Mouse (Mus musculus): ENCODE measurements around the gene Efnb2. TPM values are rescaled to one million over a fixed set of nuclear protein-coding genes. Genes with fewer than 3 reads are reported as not detected.

Gene Efnb2
- total and polyA plus RNA-seq, 2 experiments from 2014 or later: 9.6 to 21.0 TPM

DNA sequence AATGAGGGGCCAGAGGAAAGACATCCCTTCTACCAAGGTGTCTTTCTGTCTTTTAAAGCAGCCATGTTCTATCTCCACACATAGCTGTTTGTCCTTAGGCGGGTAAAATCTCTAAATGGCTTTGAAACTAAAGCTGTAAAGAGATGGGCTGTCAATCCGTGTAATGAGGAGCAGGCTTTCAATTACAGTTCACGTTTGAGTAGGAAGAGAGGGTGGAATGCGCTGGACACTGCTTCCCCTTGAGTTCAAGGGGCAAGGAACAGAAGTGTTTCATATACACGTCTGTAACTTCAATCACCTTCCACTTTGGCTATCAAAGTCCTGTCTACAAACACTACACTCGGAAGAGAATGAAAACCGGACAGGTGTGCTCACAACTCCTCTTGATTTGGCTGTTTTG lies 37.0 kb downstream of the Efnb2 start:
- no peak for TF ChIP-seq CTCF (IDR thresholded peaks at IDR 0.05; ENCODE audit: low read depth)
- 66% methylated on average over 7 of the region's 7 CpGs for WGBS

DNA sequence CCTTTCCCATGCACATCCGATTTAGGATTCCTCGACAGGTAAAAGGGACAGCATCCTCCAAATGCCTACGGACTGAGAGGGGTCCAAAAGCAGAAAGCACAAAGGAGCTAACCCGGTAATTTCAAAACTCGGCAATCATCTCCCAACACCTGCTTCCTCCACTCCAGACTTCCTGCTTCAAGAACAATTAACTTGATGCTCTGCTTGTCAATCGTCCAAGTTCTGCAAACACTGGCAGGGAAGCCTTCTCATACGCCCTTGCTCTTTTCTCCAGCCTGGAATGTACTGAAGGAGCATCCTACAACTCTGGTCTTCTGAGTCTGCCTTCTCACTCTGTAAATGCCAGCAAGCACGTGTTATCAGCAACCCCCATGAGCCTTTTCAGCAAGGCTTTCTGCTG lies 37.6 kb downstream of the Efnb2 start:
- Histone ChIP-seq H3K27me3 (ENCODE audit: insufficient read depth, low read length) (no peaks in the 10 kb centered on the region), H3K4me2 (ENCODE audit: low read depth, low read length) (no peak overlapping the region), H3K27ac (no peak overlapping the region), H3K4me1 (ENCODE audit: insufficient read depth, low read length) (peaks cover 8% of the 10 kb centered on the region; the same call in 1 of the 2 replicates), H3K9ac (replicated peaks; ENCODE audit: low read length) (no peak overlapping the region), H3K4me3 (ENCODE audit: low read length) (no peak overlapping the region), H3K9me3 (ENCODE audit: low read length) (no peaks in the 10 kb centered on the region), H3K36me3 (ENCODE audit: insufficient read depth, low read length) (peaks cover 5% of the 10 kb centered on the region; the same call in 1 of the 2 replicates)
- 37% methylated on average over 8 of the region's 8 CpGs for WGBS
- no peak for ATAC-seq
- no peak for TF ChIP-seq CTCF (IDR thresholded peaks at IDR 0.05; ENCODE audit: low read depth)
- peak; percentile 53 for DNase-seq (ENCODE audit: low spot score)

More for the DNA sequence above, 37.0 kb downstream of the Efnb2 start:
- Histone ChIP-seq H3K4me1 (ENCODE audit: insufficient read depth, low read length) (peaks cover 8% of the 10 kb centered on the region; the same call in 1 of the 2 replicates), H3K4me2 (ENCODE audit: low read depth, low read length) (no peak overlapping the region), H3K9ac (replicated peaks; ENCODE audit: low read length) (no peak overlapping the region), H3K36me3 (ENCODE audit: insufficient read depth, low read length) (peaks cover 5% of the 10 kb centered on the region; the same call in 1 of the 2 replicates), H3K4me3 (ENCODE audit: low read length) (no peak overlapping the region), H3K27ac (no peak overlapping the region), H3K27me3 (ENCODE audit: insufficient read depth, low read length) (no peaks in the 10 kb centered on the region), H3K9me3 (ENCODE audit: low read length) (no peaks in the 10 kb centered on the region)
- DNase-seq (ENCODE audit: low spot score) (no peak), ATAC-seq (no peak)

DNA sequence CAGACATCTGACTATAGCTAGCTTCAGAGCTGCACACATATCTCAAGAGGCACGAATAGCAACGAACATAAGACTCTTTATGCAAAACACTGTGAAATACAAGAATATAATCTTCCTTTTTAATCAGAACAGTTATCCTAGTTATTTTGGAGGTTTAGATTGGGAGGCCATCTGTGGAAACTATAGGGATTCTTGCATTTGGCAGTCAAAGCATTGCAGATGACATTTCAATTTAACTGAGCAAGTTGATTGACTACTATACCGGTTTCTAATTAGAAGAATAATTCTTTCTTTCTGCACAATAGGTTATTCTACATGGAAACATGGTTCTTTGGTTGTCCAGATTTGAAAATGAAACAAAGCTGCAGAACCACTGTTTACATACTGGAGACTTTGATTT lies 38.6 kb downstream of the Efnb2 start:
- ATAC-seq (no peak), DNase-seq (ENCODE audit: low spot score) (peak; percentile 37)
- Histone ChIP-seq H3K9ac (replicated peaks; ENCODE audit: low read length) (no peak overlapping the region), H3K27me3 (ENCODE audit: insufficient read depth, low read length) (no peaks in the 10 kb centered on the region), H3K27ac (peak overlapping the region; percentile 38; the same call in 1 of the 2 replicates), H3K4me3 (ENCODE audit: low read length) (no peak overlapping the region), H3K4me2 (ENCODE audit: low read depth, low read length) (peak overlapping the region; percentile 22; the same call in 1 of the 2 replicates), H3K36me3 (ENCODE audit: insufficient read depth, low read length) (peaks cover 5% of the 10 kb centered on the region; the same call in 1 of the 2 replicates), H3K9me3 (ENCODE audit: low read length) (no peaks in the 10 kb centered on the region), H3K4me1 (ENCODE audit: insufficient read depth, low read length) (peaks cover 8% of the 10 kb centered on the region; the same call in 1 of the 2 replicates)
- 53% methylated on average over 3 of the region's 3 CpGs for WGBS
- TF ChIP-seq CTCF (IDR thresholded peaks at IDR 0.05; ENCODE audit: low read depth): no peak

DNA sequence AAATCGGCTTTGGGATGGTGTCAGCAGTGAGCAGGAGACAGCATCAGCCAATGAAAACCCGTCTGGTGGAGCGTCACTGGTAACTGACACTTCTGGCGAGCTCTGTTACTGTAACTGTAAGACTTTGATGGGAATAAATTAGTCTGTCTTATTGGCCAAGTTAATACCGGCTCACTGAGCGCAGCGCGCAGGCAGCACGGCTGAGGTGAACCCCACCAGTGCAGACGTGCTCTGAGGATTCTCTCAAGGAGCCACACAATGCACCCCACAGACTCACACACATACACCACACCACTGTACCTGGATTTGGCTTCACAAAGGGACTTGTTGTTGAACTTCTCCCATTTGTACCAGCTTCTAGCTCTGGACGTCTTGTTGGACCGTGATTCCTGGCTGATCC lies 39.0 kb downstream of the Efnb2 start:
- H3K27ac ChIP-seq: peak overlapping the region; percentile 38; the same call in 1 of the 2 replicates
- peak overlapping the region; percentile 22 for H3K4me2 ChIP-seq (ENCODE audit: low read depth, low read length)
- no peaks in the 10 kb centered on the region for H3K9me3 ChIP-seq (ENCODE audit: low read length)
- H3K4me3 ChIP-seq (ENCODE audit: low read length): no peak overlapping the region
- no peak overlapping the region for H3K9ac ChIP-seq (replicated peaks; ENCODE audit: low read length)
- peak; percentile 51 for DNase-seq (ENCODE audit: low spot score)
- H3K4me1 ChIP-seq (ENCODE audit: insufficient read depth, low read length): peaks cover 8% of the 10 kb centered on the region; the same call in 1 of the 2 replicates
- H3K27me3 ChIP-seq (ENCODE audit: insufficient read depth, low read length): no peaks in the 10 kb centered on the region
- 53% methylated on average over 12 of the region's 12 CpGs for WGBS
- H3K36me3 ChIP-seq (ENCODE audit: insufficient read depth, low read length): peaks cover 5% of the 10 kb centered on the region; the same call in 1 of the 2 replicates
- no peak for TF ChIP-seq CTCF (IDR thresholded peaks at IDR 0.05; ENCODE audit: low read depth)
- ATAC-seq: peak; percentile 70

GRCm38 (mm10) chr8:8621236-8621917 lies 39.7 kb downstream of the Efnb2 start:
- Histone ChIP-seq H3K4me2 (ENCODE audit: low read depth, low read length) (peak overlapping the region; percentile 22), H3K36me3 (ENCODE audit: insufficient read depth, low read length) (peaks cover 5% of the 10 kb centered on the region; the same call in 1 of the 2 replicates), H3K27ac (no peak overlapping the region; the same call in 1 of the 2 replicates), H3K4me1 (ENCODE audit: insufficient read depth, low read length) (peaks cover 8% of the 10 kb centered on the region; the same call in 1 of the 2 replicates), H3K4me3 (ENCODE audit: low read length) (no peak overlapping the region), H3K9ac (replicated peaks; ENCODE audit: low read length) (no peak overlapping the region), H3K27me3 (ENCODE audit: insufficient read depth, low read length) (no peaks in the 10 kb centered on the region), H3K9me3 (ENCODE audit: low read length) (no peaks in the 10 kb centered on the region)
- ATAC-seq: no peak
- DNase-seq (ENCODE audit: low spot score): no peak
- TF ChIP-seq CTCF (IDR thresholded peaks at IDR 0.05; ENCODE audit: low read depth): no peak
- whole genome bisulfite sequencing: 73% methylated on average over 16 of the region's 16 CpGs

- TF ChIP-seq CTCF (IDR thresholded peaks at IDR 0.05; ENCODE audit: low read depth): no peak
- no peak overlapping the region for H3K4me2 ChIP-seq (ENCODE audit: low read depth, low read length)
- peaks cover 5% of the 10 kb centered on the region; the same call in 1 of the 2 replicates for H3K36me3 ChIP-seq (ENCODE audit: insufficient read depth, low read length)
- DNase-seq (ENCODE audit: low spot score) (no peak), ATAC-seq (no peak)
- H3K4me1 ChIP-seq (ENCODE audit: insufficient read depth, low read length): peaks cover 8% of the 10 kb centered on the region; the same call in 1 of the 2 replicates
- H3K9me3 ChIP-seq (ENCODE audit: low read length): no peaks in the 10 kb centered on the region
- 82% methylated on average over 21 of the region's 21 CpGs for WGBS
- H3K27me3 ChIP-seq (ENCODE audit: insufficient read depth, low read length): no peaks in the 10 kb centered on the region
- no peak overlapping the region for H3K9ac ChIP-seq (replicated peaks; ENCODE audit: low read length)
- no peak overlapping the region; the same call in 1 of the 2 replicates for H3K27ac ChIP-seq
- no peak overlapping the region for H3K4me3 ChIP-seq (ENCODE audit: low read length)
Measured at GRCm38 (mm10) chr8:8620536-8620935, 40.5 kb downstream of the Efnb2 start.

All from hindbrain, postnatal 0 days (tissue).